Mouse (Mus musculus): Measurements from ENCODE around the gene Ltn1. TPM values are rescaled to one million over a fixed set of nuclear protein-coding genes. Genes with fewer than 3 reads are reported as not detected.

Gene Ltn1
- total RNA-seq, 2 experiments from 2014 or later = 22.1 to 22.2 TPM

DNA sequence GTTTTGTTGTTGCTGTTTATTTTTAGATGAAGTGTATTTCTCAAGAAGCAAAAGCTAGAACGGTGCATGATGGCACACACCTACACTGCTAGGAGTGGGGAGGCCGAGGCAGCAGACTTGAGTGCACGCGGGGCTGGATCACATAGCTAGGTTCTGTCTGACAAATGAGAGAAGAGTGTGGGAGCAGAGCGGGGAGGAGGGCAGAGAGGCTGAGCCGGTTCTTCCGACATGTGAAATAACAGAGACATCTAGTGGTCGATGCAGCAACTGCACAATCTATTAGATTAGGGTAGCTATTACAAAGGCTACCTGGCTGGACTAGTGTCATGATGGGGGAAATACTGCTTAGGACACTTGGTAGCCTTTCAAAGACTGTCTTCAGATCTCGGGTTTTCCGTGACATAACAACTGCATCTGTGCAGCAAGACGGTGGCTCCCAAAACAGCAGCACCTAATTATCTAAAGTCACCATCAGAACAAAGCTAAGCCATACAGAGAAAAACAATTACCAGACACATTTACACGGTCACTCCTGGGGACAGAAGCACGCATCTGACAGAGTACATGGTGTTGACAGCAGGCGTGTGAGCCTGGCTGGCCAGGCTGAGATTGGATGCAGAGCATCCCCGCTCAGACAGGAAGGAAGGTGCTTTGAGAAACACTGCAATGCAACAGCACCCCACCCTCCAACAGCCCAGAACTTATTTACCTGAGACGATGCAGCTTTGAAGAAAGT is 38.4 kb downstream of the Ltn1 start:
- ATAC-seq (ENCODE audit: poor library complexity, severe bottlenecking) = peak; percentile 92

DNA sequence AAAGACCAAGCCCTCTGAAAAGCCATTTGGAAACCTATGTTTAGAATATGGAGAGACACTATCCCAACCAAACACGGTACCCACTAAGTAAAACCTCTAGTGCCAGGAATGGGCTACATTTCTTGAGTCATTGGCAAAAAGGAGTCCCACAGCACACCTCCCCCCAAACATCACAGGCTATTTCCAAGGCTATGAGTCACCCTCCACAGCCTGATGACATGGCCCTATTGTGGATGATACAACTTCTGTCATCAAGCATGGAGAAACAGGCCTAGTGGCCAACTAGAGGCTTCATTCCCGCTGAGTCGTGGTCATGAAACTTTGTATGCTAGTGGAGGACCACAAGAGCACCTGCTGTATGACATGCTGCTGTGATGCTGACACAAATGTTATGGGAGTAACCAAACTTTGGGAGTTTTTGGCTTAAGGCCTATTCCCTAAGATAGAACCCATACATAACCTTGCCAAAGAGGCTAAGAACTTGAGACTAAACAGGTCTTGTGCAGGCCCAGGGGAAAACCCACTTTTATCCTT is 44.9 kb downstream of the Ltn1 start:
- no peak for ATAC-seq (ENCODE audit: poor library complexity, severe bottlenecking)

DNA sequence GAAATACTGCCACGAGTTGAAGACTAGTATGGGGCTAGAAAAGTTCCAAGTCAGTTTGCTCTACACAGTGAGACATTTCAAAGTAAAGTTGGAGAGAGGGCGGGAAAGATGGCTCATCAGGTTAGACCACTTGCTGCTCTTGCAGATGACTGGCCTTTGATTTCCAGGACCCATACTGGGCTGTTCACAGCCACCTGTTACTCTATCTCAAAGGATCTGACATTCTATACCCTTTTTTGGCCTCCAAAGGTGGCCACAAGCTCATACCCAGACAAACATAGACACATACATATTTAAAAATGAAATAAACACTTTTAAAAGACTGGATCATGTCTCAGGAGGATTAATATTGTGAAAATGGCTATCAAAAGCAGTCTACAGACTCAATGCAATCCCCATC is 48.0 kb downstream of the Ltn1 start:
- ATAC-seq (ENCODE audit: poor library complexity, severe bottlenecking) = no peak

DNA sequence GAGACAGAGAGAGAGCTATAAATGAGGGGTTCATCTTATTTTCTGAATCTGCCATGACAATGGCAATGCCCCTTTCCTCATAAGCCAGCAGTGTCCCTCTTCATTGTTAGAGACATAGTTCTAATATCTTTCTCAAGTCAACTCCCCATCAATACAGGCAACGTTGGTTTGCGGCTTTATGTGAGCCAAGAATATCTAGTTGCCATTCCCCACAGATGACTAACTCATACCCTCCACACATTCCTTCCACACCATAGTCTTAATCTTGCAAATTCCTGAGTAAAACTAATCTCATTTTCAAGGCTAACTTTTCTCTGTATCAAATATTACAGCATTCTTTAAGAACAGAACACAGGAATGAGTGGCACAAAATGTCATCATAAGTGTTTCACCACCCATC is 49.4 kb downstream of the Ltn1 start:
- ATAC-seq (ENCODE audit: poor library complexity, severe bottlenecking) = no peak

DNA sequence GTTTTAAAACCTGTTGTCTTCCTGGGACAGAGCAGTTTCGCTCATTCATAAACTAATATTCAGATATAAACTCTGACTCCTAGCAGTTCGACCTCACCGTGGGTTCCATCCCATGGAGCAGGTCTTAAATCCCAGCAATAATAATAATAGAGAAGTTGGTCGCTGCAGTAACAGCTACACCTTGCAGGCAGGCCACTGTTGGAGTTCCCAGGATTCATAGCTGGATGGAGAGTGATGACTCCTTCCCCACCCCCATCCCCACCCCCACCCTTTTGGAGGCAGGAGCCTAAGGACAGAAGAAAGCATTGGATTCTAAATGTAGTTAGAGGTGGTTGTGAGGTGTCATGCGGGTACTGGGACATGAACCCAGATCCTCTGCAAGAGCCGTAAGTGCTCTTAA is 66.0 kb downstream of the Ltn1 start:
- no peak for ATAC-seq (ENCODE audit: poor library complexity, severe bottlenecking)

DNA sequence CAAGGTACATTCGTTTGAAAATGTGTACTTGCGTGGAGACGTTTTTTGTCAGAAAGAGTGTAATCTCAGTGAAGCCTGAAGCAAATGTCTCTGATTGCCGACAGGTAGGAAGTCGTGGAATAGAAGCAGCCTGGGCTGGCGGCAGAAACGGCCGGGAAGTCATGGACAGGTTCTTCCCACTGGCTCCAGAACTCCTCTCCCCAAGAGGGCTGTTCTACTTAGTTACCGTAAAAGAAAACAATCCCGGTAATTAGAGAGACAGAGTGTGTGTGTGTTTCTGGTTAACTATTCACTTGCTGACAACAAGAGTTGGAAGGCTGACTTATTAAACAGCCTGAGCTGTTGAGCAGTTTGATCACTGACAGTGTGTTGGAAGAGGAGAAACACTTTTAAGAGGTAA is 66.4 kb downstream of the Ltn1 start:
- ATAC-seq (ENCODE audit: poor library complexity, severe bottlenecking) = no peak

DNA sequence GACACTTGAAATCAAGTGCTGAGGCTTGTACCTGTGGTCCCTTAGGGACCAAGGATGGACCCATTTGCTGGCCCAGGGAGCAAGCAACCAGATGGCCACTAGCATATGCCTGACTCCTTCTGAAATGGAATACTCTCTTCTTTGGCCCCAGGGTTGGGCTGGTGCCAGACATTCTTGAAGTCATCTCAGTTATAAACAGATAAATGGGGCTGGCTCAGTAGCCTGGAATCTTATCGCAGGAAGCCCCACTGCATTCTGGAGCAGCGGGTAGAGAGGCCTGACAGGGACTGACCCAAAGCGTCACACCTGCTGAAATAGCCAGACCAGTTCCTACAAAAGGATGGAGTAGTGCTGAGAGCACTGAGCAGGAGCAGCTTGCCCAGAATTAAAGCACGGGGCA is 68.2 kb downstream of the Ltn1 start:
- no peak for ATAC-seq (ENCODE audit: poor library complexity, severe bottlenecking)

DNA sequence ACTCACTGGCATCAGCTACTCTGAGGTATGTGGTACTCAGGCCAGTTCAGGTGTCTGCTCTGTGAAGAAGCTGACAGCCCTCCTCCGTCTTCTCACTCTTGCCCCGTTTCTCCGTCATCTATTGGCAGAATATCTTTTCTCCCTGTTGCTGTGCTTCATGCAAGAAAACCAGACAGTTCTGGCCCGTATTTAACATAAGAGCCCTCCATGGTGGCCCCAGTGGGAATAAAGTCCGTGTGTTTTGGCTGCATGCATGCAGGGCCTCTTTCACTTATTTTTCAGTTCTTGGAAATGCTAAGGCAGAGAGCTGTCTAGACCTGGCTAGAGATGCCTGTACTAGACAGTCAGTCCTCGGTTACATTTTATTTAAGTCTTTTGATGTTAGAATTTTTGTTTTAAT is 72.3 kb downstream of the Ltn1 start:
- ATAC-seq (ENCODE audit: poor library complexity, severe bottlenecking) = no peak

DNA sequence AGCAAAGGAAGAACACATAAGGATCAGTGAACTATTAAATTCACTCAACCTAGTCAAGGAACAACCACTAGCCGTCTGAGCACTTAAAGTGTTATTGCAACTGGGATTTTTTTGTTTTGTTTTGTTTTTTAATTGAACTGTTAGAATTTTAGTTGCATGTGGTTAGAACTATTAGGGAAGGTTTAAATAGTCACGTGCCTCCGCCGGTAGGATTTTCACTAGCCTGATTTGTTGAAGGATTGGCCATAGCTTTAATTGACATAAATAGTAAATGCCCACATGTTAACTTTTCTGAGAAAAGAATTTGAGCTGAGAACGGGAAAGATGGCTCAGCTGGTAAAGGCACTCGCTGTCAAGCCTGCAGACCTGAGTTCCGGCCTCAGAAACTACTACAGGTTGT is 77.7 kb downstream of the Ltn1 start:
- no peak for ATAC-seq (ENCODE audit: poor library complexity, severe bottlenecking)

DNA sequence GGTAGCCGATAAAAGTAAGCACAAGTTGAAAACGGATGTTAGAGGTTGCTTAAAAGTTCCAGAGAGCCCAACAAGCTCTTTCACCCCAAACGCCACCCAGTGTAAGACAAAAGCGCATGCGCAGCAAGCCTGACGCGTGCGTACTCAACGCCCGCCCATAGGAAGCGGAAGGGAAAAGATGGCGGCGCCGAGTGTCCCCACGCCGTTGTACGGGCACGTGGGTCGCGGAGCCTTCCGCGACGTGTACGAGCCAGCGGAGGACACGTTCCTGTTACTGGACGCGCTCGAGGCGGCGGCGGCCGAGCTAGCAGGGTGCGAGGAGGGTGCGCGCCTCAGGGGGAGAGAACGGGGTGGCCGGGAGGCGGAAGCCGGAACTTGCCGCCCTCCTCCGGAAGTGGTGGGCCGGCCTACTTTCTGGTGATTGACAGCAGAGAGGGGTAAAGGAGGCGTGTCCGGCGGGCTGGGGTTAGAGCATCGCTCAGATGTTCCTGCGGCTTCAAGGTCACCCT is 78.3 kb downstream of the Ltn1 start, which contains the start of gene N6amt1:
Gene N6amt1 (plus strand): TSS at position 111 of the 509 bp plus-strand sequence.
- ATAC-seq (ENCODE audit: poor library complexity, severe bottlenecking) = peak; percentile 97

DNA sequence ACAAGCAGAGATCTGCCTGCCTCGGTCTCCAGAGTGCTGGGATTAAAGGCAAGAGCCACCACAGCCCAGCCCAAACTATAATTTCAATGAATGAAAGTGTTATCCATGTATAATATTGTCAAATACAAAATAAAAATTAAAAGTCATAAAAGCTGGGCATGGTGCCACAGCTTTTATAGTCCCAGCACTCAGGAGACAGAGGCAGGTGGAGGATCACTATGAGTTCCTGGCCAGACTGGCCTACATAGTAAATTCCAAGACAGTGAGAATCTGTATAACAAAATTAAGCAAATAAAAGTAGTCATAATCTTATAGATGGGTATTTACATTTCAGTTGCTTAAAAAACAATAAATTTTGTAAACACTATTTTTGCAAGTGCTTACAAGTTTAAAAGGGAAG is 78.8 kb downstream of the Ltn1 start:
- no peak for ATAC-seq (ENCODE audit: poor library complexity, severe bottlenecking)

DNA sequence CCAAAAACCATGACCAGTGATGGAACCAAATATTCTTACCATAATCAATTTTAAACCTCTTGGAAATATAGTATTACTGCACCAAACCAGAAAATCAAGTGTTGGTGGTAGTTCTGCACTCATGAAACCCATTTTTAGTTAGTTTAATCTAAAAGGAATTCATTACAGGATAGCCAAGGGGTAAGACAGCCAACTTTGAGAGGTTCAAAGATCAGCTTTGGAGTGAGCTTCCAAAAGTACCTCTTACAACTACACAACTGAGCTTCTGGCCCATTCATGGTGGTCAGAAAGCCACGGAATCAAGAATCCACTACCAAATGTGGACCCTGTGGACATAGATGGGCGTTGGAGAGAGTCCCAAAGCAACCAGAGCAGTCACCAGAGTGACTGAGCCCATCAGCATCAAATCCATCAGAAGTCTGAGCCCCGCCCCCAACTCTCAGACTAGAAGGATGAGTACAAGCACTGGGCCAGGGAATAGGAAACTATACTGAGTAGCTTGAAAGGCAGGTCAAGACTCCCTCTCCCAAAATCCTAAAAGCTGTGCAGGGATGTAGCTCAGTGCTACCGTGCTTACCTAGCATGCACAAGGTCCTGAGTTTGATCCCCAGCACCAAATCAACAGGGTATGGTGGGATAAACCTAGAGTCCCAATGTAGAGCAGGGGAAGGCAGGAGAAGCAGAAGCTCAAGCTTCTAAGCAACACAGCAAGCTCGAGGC is 80.9 kb downstream of the Ltn1 start:
- ATAC-seq (ENCODE audit: poor library complexity, severe bottlenecking) = no peak

DNA sequence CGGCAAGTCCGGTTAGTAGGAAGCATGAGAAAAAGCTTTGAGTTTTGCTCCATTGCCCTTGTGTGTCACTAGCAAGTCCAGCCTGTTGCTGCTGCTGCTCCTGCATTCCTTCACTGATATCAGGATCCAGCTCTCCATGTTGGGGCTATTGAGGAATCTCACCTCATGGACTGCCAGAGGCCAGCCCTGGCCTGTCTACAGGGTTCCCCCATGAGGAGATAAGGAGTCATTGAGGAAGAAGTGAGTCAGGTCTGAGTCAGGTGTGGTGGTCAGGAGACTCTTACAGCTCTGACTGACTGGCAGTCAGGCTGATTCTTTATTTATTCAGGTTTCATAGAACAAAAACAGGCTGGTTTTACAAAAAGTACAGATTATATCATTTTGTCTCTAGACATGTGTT is 84.3 kb downstream of the Ltn1 start:
- no peak for ATAC-seq (ENCODE audit: poor library complexity, severe bottlenecking)

DNA sequence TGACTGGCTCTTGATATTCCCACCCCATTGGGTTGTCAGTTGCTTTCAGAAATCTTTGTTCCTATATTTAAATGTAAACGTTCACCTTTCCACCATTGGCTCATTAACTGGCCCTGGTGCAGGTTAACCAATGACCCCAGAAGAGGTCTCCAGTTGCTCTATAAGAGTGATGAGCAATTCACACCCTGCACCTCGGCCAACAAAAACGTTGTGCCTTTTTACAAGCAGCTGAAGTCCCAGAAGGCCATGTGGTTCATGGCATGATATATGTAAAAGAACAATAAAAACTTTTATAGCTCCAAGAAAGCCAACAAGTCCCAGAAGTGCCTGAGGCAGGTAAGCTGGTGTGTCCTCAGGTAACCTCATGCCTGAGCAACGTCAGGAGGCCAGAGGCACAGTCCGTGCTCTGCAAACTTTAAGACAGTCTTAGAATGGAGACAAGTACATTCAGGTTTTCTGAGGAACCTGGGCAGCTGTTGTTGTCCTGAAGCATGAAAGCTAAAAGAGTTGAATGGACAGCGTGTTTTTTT is 91.3 kb downstream of the Ltn1 start:
- no peak for ATAC-seq (ENCODE audit: poor library complexity, severe bottlenecking)

DNA sequence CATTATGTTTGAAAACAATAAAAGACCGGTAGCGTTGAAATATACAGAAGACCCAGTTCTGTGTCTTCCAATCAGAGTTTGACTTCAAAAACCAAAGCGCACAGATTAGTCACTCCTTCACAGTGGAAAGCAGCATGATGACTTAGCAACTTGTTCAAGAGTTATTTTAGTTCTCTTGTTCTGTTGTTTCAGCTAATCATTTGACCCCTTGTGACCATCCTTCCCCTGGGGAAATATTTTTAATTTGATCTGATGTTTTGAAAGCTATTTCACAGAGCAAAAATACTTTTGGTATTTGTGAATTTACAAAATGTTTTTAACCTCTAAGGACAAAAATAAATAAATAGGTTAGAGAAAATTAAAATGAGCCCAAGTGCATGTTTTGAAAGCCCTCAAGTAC is 97.7 kb downstream of the Ltn1 start:
- no peak for ATAC-seq (ENCODE audit: poor library complexity, severe bottlenecking)

DNA sequence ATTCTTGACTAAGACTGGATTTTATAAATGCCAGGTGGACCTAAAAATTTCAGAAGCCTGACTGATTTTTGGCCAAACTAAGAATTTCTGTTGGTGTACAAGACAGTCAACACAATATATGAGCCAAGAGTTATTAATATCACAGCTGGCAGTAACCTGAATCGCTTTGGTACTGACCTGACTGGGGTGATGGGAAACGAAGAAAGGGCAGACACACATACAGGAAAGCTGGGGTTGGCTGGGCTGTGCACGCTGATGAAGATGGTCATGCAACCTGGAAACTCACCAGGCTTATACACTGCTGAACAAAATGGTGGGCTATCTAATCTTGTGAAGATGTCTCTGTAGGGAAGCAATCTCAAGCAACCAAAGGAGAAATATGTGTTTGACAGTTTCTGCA is 102.4 kb downstream of the Ltn1 start:
- no peak for ATAC-seq (ENCODE audit: poor library complexity, severe bottlenecking)

Other genes with a start within 250 kb of the Ltn1 start
- 9.1 and 9.5 TPM in 2 replicates for gene N6amt1, start 78.4 kb downstream of the Ltn1 start, total RNA-seq (2015)
- gene N6amt1, start 78.4 kb downstream of the Ltn1 start, total RNA-seq (2017) = 6.3 and 6.9 TPM in 2 replicates
- 7.0 and 7.8 TPM in 2 replicates for gene Rwdd2b, start 8.0 kb upstream of the Ltn1 start, total RNA-seq (2015)
- gene Rwdd2b, start 8.0 kb upstream of the Ltn1 start, total RNA-seq (2017) = 9.9 and 12.1 TPM in 2 replicates
- 49.7 and 73.0 TPM in 2 replicates for gene Usp16, start 22.1 kb upstream of the Ltn1 start, total RNA-seq (2015)
- 57.2 and 90.2 TPM in 2 replicates for gene Usp16, start 22.1 kb upstream of the Ltn1 start, total RNA-seq (2017)
- gene Cct8, start 63.3 kb upstream of the Ltn1 start, total RNA-seq (2015) = 158 and 163 TPM in 2 replicates
- 331 and 390 TPM in 2 replicates for gene Cct8, start 63.3 kb upstream of the Ltn1 start, total RNA-seq (2017)
- gene Map3k7cl, start 120.7 kb upstream of the Ltn1 start, total RNA-seq (2015) = not detected in 2 replicates
- not detected in 2 replicates for gene Map3k7cl, start 120.7 kb upstream of the Ltn1 start, total RNA-seq (2017)

All from megakaryocyte, adult 5-6 weeks (primary cell).